Mouse (Mus musculus): ENCODE measurements around the gene Pmp22.
A peak's percentile ranks its signal among the peaks of the same experiment; 100 is the strongest.

Pmp22 gene

DNA sequence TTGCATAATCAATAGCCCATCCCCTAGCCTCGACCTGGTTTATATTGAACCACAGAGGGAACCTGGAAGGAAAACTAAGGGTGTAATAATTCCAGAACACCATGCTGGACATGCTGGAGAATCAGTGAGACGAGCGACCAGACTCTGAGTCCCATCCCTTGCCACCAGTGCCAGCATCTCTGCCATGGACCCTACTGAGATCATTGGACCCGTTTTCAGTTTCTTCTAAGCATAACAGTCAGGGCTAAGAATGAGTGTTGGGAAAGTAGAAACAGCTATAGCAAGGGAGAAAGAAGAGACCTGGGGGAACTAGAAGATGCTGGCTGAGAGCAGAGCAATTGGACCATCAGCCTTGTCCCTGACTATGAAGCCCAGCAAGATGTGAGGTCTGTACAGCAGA is 1.3 kb upstream of the Pmp22 start:
- DNase-seq (ENCODE audit: low spot score) = no peak

GRCm38 (mm10) chr11:63129375-63129774 is 593 bp downstream of the Pmp22 start:
- no peak for DNase-seq (ENCODE audit: low spot score)

GRCm38 (mm10) chr11:63129840-63130239 is 1.1 kb downstream of the Pmp22 start:
- DNase-seq (ENCODE audit: low spot score) = no peak

GRCm38 (mm10) chr11:63130497-63130896 is 1.7 kb downstream of the Pmp22 start:
- DNase-seq (ENCODE audit: low spot score) = peak; percentile 53

GRCm38 (mm10) chr11:63131001-63131692 is 2.4 kb downstream of the Pmp22 start:
- peak; percentile 54 for DNase-seq (ENCODE audit: low spot score)

DNA sequence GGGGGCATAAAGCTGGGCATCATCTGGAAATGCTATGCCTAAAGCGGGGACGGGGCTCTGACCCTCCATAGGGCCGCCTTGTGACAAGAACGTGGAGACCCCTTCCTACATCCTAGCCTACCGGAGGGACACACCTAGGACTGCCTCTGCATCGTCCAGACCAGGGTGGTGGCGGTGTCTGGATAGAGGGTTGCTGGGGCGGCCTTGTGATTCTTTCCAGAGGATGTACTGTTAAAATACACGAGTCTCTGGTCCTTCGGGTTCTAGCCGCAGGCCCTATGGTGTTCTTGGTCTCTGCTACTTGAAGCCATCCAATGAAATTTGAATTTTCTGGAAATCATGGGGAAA is 2.9 kb downstream of the Pmp22 start:
- no peak for DNase-seq (ENCODE audit: low spot score)

DNA sequence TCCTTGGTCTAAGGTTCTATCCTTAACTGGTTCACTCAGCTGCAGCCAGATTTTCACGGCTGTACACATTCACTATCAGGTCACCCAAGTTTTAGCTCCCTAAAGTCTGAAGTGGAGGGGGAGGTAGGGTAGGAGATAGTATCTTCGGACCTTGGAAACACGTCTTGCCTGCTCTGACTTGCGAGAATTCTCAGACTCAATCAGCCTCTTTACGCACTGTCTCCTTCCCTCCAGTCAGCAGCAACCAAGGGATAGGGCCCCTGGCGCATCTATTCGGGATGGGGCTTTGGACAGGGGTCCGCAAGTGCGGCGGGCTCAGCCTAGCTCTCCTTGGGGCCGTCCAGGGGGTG is 3.3 kb downstream of the Pmp22 start:
- no peak for DNase-seq (ENCODE audit: low spot score)

GRCm38 (mm10) chr11:63132501-63133435 is 4.0 kb downstream of the Pmp22 start:
- DNase-seq (ENCODE audit: low spot score) = peak; percentile 82

- DNase-seq (ENCODE audit: low spot score) = no peak
These were observed 5.2 kb downstream of the Pmp22 start for GRCm38 (mm10) chr11:63134021-63134420.

DNA sequence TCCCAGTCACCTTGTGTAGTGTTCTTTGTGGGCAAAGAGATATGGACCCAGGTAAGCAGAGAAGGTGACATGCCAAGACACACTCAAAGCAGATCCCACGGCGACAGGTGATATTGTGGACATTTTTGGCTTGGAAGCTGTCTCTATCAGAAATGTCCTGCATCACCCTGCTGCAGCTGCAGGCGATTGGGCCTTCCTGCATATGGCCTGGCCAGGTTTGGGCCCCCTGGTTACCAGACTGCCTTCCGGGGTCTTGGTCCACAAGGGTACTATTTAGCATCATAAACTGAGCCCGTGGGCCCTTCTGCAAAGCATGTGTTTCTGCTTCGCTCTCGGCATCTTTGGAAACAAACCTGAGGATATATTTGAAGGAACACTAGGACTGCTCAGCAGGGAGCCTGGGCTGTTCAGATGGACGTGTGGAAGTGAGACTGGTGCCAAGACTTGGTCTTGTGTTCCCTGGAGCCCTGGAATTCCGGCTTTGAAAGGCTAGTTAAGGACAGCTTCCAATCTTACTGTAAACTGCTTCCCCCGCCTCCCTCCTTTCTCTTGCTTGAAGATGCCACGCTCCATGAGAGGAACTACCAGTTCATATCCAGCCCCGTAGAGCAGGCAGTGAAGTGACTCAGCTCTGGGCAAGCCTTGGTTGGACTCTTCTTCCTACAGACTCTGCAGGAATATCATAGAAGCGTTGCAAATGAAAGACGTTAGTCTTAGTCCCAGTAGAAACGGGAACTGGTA is 6.1 kb downstream of the Pmp22 start:
- no peak for DNase-seq (ENCODE audit: low spot score)

DNA sequence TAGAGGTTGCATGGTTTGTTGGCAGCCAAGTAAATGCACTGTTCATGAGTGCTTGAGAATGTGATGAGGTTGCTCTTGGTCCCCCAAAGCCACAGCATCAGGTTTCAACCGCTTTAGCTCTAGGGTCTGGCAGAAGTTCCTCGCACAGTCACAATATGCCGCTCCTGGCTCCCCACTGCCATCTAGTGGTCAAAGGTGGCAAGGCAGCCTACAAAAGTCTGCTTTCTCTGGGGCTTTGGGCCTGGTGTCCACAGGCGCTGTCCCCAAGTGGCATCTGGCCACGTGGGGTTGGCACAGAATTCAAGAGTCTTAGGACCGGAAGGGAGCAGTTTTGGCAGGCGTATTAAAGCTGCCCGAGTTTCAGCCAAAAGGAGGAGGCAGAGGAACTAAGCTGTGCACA is 6.8 kb downstream of the Pmp22 start:
- DNase-seq (ENCODE audit: low spot score) = peak; percentile 81

GRCm38 (mm10) chr11:63136205-63136604 is 7.4 kb downstream of the Pmp22 start:
- DNase-seq (ENCODE audit: low spot score) = no peak

DNA sequence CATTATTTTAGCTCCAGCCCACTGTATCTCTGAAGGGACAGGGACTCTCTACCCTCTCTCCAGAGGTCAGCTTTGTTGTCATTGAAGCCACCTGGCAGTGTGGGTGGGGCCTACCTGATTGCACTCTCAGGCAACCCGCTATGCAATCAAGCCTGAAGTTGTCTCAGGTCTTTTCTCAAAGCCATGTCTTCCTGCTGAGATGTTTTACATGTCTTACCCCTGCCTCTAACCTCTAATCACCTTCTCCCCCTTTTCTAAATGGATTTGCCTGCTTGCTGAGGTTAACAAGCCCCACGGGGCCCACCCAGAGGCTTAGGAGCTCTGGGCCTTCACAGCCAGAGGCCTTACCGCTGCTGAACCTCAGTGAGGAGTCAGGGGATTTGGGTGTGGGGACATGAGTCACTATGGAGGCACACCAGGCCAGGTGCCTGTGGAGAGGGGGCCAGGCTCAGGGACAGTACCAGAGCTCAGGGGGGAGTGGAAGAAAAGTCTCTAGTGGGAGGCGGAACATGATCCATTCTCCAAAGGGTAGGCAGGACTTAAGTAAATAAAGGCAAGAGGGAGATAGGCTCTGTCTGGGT is 8.1 kb downstream of the Pmp22 start:
- DNase-seq (ENCODE audit: low spot score) = no peak

GRCm38 (mm10) chr11:63138739-63139138 is 10.0 kb downstream of the Pmp22 start:
- no peak for DNase-seq (ENCODE audit: low spot score)

DNA sequence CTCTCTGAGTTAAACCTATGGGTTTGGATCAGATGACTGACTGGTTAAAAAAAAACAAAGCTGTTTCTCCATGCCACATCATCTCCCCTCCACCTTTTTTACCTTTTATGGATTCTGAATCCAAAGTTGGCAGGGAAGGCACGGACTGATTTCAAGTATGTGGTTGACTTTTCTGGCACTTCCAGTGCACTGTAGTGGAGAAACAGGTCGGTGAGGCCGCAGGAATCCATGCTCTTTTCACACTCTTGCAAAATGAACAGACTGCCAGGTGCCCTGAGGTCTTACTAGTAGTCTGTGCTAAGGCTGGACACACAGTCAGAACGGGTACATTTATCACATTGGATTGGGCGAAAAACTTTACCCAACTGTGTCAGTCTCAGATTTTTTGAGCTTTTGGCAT is 13.5 kb downstream of the Pmp22 start:
- DNase-seq (ENCODE audit: low spot score) = no peak

DNA sequence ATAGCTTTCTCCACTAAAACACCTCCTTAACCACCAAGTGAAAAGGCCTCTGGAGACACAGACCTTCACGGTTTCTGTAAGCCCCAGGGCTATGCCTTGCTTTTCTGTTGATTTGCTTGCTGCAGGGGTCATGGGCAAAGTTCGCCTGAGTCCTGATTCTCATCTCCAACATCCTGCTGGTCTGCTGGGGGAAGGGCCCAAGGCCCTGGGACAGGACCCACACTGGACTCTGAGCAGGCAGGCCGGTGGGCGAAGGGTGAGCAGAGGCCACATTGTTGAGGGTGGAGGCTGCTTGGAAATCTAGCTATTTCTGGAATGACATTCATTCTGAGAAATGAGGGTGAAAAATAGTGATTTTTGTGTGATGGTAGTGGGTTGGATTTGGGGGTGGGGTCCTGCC is 14.0 kb downstream of the Pmp22 start:
- no peak for DNase-seq (ENCODE audit: low spot score)

DNA sequence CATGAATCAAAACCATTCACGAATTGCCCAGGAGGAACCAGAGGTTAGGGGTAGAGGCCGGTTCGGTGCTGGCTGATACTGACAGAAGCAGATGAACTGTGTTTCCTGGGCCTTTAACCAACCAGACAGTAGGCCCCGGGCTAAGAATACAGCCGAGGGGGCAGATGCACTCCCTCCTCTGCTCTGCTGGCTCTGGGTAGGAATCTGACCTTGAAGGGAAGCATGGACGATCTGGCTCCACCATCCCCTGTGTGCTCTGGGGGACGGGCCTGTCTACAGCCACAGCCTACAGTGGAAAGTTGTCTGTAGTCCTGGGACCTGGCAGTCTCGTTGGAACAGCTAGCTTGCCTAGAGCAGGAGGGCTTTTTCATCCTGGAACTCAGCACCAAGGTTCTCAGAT is 14.7 kb downstream of the Pmp22 start:
- DNase-seq (ENCODE audit: low spot score) = peak; percentile 63

- no peak for DNase-seq (ENCODE audit: low spot score)
These were observed 17.8 kb downstream of the Pmp22 start for GRCm38 (mm10) chr11:63146601-63147000.

DNA sequence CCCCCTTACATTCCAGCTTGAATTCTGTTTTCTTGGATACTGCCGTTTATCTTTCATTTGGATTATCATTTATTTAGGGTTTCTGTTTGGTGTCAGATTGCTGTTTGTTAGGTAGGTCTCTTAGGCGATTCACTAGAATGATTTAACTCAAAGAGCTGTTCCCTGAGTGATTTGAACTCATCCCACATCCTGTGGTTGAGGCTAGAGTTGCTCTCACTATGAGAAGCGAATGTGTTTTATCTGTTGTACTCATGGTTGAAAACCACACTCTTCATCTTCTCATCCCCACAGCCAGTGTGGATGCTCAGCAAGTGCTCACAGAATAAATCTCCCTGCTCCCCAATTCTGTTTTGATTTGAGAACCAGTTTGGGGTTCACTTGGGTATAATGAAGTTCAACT is 19.5 kb downstream of the Pmp22 start:
- DNase-seq (ENCODE audit: low spot score) = no peak

DNA sequence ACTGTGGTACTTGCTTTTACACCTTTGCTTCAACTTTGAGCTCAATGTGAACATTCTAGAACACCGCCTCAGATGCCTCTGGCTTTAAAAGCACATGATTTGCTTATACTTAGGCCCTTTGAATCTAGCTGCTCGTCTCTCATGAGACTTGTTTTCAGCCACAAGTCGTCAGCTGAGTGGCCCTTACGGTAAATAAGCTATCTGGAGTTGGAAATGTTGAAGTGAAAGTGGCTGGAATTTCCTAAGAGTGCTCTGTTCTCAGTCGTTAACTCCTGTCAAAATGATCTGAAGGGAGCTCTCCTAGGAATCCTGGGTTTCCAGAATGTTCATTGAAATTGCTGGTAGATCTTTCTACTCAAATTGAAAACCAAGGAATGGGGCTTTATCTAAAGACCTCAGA is 23.1 kb downstream of the Pmp22 start:
- no peak for DNase-seq (ENCODE audit: low spot score)

- DNase-seq (ENCODE audit: low spot score) = no peak
These were observed 28.3 kb downstream of the Pmp22 start for GRCm38 (mm10) chr11:63157117-63157516.

DNA sequence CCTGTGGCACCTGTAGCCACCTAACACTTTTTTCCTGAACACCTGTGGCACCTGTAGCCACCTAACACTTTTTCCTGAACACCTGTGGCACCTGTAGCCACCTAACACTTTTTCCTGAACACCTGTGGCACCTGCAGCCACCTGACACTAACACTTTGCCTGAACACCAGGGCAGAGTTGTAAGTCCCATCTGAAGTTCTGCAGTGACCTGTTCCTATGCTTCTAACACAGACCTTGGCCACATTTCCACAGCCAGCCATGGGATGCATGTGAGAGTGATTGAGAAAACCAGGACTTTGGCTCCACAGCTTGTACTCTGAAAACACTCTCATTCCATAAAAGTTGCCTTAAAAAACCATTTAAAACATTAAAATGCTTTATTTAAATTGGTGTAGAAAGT is 32.1 kb downstream of the Pmp22 start:
- DNase-seq (ENCODE audit: low spot score) = no peak

DNA sequence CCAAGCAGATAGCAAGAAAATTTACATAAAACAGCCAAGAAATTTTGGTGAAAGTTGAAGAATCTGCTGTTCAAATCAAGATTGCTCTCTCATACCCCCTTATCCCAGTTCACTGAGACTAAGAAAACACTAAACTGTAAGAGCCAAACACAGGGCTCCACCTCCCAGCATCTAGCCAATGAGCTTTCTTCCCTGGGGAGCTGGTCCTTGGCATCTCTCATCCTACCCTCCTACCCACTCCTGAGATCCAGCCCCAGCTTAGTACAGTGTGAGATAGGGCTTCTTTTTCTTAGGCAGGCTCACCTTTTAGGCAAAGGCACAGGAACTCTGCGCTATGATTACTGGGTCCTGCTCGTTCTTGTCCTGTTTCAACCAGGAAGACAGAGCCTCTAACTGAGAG is 34.0 kb downstream of the Pmp22 start:
- DNase-seq (ENCODE audit: low spot score) = no peak
